Mouse (Mus musculus) hindbrain, postnatal 0 days (tissue): ENCODE measurements around the gene Dglucy. TPM values are rescaled to one million over a fixed set of nuclear protein-coding genes. Genes with fewer than 3 reads are reported as not detected.

Experiments used
- ATAC-seq: fragments of 200-750 bp; cut with Nextera tagmentation; 2 replicates; pipeline ENCODE4 v1.8.0; 2017; ENCODE audit warnings: mild to moderate bottlenecking, moderate TSS enrichment, moderate library complexity
- DNase-seq: peaks from one replicate; pipeline ENCODE4 v3.0.0-alpha.2; 2015; ENCODE audit warnings: low spot score
- H3K27ac ChIP-seq: fragments of 300-500 bp; sonication (generic); 2 replicates; pipeline ENCODE4 v1.5.1; 2014; ENCODE audit warnings: mild to moderate bottlenecking
- H3K27me3 ChIP-seq: fragments of 300-500 bp; sonication (generic); 2 replicates; pipeline ENCODE4 v1.6.1; 2014; ENCODE audit warnings: low read length, mixed read lengths; ENCODE audit not compliant: insufficient read depth
- H3K36me3 ChIP-seq: fragments of 300-500 bp; sonication (generic); 2 replicates; pipeline ENCODE4 v1.6.1; 2014; ENCODE audit warnings: low read length, mixed read lengths; ENCODE audit not compliant: insufficient read depth
- H3K4me1 ChIP-seq: fragments of 300-500 bp; sonication (generic); 2 replicates; pipeline ENCODE4 v1.6.1; 2014; ENCODE audit warnings: antibody characterized with exemption, low read length, mixed read lengths; ENCODE audit not compliant: insufficient read depth
- H3K4me2 ChIP-seq: fragments of 300-500 bp; sonication (generic); 2 replicates; pipeline ENCODE4 v1.6.1; 2014; ENCODE audit warnings: low read depth, mild to moderate bottlenecking, low read length, moderate library complexity, mixed read lengths
- H3K4me3 ChIP-seq: fragments of 300-500 bp; sonication (generic); 2 replicates; pipeline ENCODE4 v1.5.1; 2014; ENCODE audit warnings: low read length
- H3K9ac ChIP-seq: fragments of 300-500 bp; sonication (generic); replicated peaks from 2 replicates; pipeline ENCODE4 v1.6.1; 2014; ENCODE audit warnings: mild to moderate bottlenecking, low read length, moderate library complexity, mixed read lengths
- H3K9me3 ChIP-seq: fragments of 300-500 bp; sonication (generic); 2 replicates; pipeline ENCODE4 v1.6.1; 2016; ENCODE audit warnings: low read length, mixed read lengths
- CTCF ChIP-seq: IDR thresholded peaks from 2 replicates; pipeline ENCODE4 v1.5.1; 2016; ENCODE audit warnings: antibody characterized with exemption, control low read depth, low read depth
- WGBS: fragments of 180-500 bp; shearing (Covaris S2); extraction: QIAGEN DNeasy Blood & Tissue Kit; methylation state at CpG from one replicate; pipeline ENCODE4 v1.1.7; 2014; 5-methylcytosine and 5-hydroxymethylcytosine counted together
- polyA plus RNA-seq: library from polyadenylated mRNA; unstranded; fragments of >200 nt; fragmentation: Nextera tagmentation; extraction: Ambion mirVana; gene quantifications from 2 replicates; pipeline ENCODE4 v1.2.1, GENCODE M21; 2015
- total RNA-seq: library from RNA; depleted of rRNA; stranded (reverse); fragments of >200 nt; gene quantifications from 2 replicates; pipeline ENCODE4 v1.2.3, GENCODE M21; 2014

Gene Dglucy
- total and polyA plus RNA-seq, 2 experiments from 2014 or later = 3.4 to 4.8 TPM

DNA sequence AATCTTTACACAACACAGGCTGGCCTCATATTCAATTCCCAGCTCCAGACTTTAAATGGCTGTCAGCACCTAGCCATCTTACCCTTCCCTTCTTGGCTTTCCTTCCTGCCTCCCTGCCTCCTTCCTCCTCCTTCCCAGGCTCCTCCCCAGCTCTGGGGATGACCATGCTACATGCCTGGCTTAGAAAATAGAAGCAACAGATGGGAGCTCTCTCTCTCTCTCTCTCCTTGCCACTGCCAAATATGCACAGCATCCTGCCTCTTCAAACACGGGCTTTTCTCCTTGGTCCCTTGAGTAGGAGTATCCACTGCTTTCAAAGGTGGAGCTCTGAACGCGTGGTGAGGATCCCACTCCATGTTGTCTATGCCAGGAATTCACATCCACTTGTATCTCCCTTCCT is 8.1 kb upstream of the Dglucy start:
- H3K4me2 ChIP-seq = no peak overlapping the region
- no peaks in the 10 kb centered on the region for H3K4me1 ChIP-seq
- ATAC-seq = no peak
- no peaks in the 10 kb centered on the region for H3K9me3 ChIP-seq
- no peak overlapping the region for H3K27ac ChIP-seq
- WGBS = 77% methylated on average over 3 of the region's 3 CpGs
- TF ChIP-seq CTCF = no peak
- no peak overlapping the region for H3K9ac ChIP-seq
- no peaks in the 10 kb centered on the region for H3K27me3 ChIP-seq
- no peak overlapping the region for H3K4me3 ChIP-seq
- no peak for DNase-seq
- H3K36me3 ChIP-seq = no peaks in the 10 kb centered on the region

DNA sequence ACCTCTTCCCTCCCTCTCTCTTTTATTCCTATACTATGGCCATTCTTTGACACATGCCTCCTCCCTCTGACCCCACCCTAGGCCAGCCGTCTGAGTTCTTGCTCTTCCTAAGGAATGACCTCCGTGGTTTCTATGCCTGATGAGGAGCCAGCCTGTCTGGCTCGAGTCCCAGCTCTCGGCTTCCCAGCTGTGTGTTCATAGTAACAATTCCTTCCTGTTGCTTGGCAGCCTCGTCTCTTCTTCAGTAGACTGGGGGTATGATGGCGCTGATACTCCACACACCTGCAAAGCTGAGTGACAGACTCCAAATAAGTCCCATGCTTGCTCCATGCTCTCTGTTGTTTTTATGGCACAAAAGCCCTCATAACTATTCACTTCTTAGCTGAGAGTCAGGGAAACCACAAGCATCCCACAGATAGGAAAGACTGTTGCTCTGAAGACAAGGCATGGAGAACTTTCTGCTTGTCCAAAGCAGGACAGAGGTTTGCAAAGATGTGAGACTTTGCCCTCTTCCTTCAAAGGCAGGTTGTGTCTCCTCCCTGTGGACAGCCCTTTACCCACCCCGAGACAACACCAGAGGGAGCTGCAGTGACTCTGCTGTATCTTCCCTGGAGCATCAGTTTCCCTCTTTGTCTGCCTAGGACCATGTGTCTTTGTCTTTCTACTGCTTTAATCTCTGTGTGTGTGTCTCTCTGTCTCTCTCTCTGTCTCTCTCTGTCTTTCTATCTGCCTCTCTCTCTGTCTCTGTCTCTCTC is 6.5 kb upstream of the Dglucy start:
- ATAC-seq = peak; percentile 62
- Histone ChIP-seq H3K4me3 (no peak overlapping the region), H3K9ac (no peak overlapping the region), H3K4me1 (no peaks in the 10 kb centered on the region), H3K27me3 (no peaks in the 10 kb centered on the region), H3K27ac (no peak overlapping the region), H3K4me2 (0 out of 2 replicates have a peak overlapping the region, but pooled peaks have one; percentile 0), H3K9me3 (no peaks in the 10 kb centered on the region), H3K36me3 (no peaks in the 10 kb centered on the region)
- TF ChIP-seq CTCF = peak; percentile 40
- DNase-seq = peak; percentile 65
- 23% methylated on average over 7 of the region's 7 CpGs for WGBS

- ATAC-seq (no peak), DNase-seq (no peak)
- Histone ChIP-seq H3K36me3 (no peaks in the 10 kb centered on the region), H3K27me3 (no peaks in the 10 kb centered on the region), H3K4me2 (no peak overlapping the region), H3K4me1 (peaks cover 6% of the 10 kb centered on the region; the same call in 1 of the 2 replicates), H3K9ac (no peak overlapping the region), H3K4me3 (no peak overlapping the region), H3K27ac (no peak overlapping the region), H3K9me3 (no peaks in the 10 kb centered on the region)
- WGBS = 84% methylated on average over 7 of the region's 7 CpGs
- no peak for TF ChIP-seq CTCF
Observed at GRCm38 (mm10) chr12:100774756-100775155, 4.1 kb upstream of the Dglucy start.

DNA sequence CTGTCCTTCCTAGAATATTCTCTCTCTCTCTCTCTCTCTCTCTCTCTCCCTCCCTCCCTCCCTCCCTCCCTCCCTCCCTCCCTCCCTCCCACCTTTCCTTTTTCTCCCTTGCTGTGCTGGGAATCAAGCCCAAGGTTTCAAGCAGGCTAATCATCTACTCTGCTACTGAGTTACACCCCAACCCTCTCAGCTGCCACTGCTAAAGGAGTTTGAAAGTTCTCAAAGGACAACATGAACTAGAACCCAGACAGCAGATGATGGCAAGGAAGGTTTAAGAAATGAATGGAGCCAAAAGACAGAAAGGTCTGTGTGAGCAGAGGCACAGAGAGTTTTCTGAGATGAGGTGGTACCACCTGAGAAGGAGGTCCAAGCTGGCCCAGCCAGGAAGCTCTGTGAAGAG is 3.6 kb upstream of the Dglucy start:
- no peaks in the 10 kb centered on the region for H3K27me3 ChIP-seq
- H3K4me1 ChIP-seq = peaks cover 9% of the 10 kb centered on the region; the same call in 1 of the 2 replicates
- H3K9me3 ChIP-seq = no peaks in the 10 kb centered on the region
- H3K27ac ChIP-seq = no peak overlapping the region
- TF ChIP-seq CTCF = no peak
- DNase-seq = no peak
- no peaks in the 10 kb centered on the region for H3K36me3 ChIP-seq
- no peak for ATAC-seq
- no peak overlapping the region for H3K9ac ChIP-seq
- H3K4me3 ChIP-seq = no peak overlapping the region
- H3K4me2 ChIP-seq = no peak overlapping the region

- Histone ChIP-seq H3K4me3 (no peak overlapping the region), H3K27ac (no peak overlapping the region), H3K9ac (no peak overlapping the region), H3K9me3 (no peaks in the 10 kb centered on the region), H3K4me2 (no peak overlapping the region), H3K27me3 (no peaks in the 10 kb centered on the region), H3K4me1 (peaks cover 9% of the 10 kb centered on the region; the same call in 1 of the 2 replicates), H3K36me3 (no peaks in the 10 kb centered on the region)
- no peak for DNase-seq
- no peak for ATAC-seq
- 70% methylated on average over 8 of the region's 8 CpGs for WGBS
- TF ChIP-seq CTCF = no peak
Observed at GRCm38 (mm10) chr12:100775911-100776581, 2.8 kb upstream of the Dglucy start.

- H3K9me3 ChIP-seq = no peaks in the 10 kb centered on the region
- no peak overlapping the region for H3K9ac ChIP-seq
- H3K36me3 ChIP-seq = no peaks in the 10 kb centered on the region
- no peak for DNase-seq
- WGBS = 91% methylated on average over 6 of the region's 6 CpGs
- no peak for ATAC-seq
- H3K27me3 ChIP-seq = no peaks in the 10 kb centered on the region
- H3K4me1 ChIP-seq = peaks cover 9% of the 10 kb centered on the region; the same call in 1 of the 2 replicates
- TF ChIP-seq CTCF = no peak
- H3K4me3 ChIP-seq = no peak overlapping the region
- H3K4me2 ChIP-seq = no peak overlapping the region
- H3K27ac ChIP-seq = no peak overlapping the region
Observed at GRCm38 (mm10) chr12:100776991-100777390, 1.9 kb upstream of the Dglucy start.
